Mouse (Mus musculus) embryonic facial prominence, embryonic 10.5 days (tissue): ENCODE data around the gene Rnase2a. TPM values are rescaled to one million over a fixed set of nuclear protein-coding genes. Genes with fewer than 3 reads are reported as not detected.
"Not testable (repeated sequence)": the region's sequence is repeated elsewhere in the genome, so short reads cannot be mapped to it uniquely, and the experiment has no call there.

Experiments
- DNase-seq: peaks from one replicate; pipeline ENCODE4 v3.0.0-alpha.2; 2017; ENCODE audit warnings: low spot score
- H3K27ac ChIP-seq: fragments of 300-500 bp; sonication (generic); replicated peaks from 2 replicates; pipeline ENCODE4 v1.5.1; 2016; ENCODE audit warnings: mild to moderate bottlenecking
- H3K27me3 ChIP-seq: fragments of 300-500 bp; sonication (generic); replicated peaks from 2 replicates; pipeline ENCODE4 v1.6.1; 2016; ENCODE audit warnings: low read depth, mild to moderate bottlenecking; ENCODE audit not compliant: poor library complexity, severe bottlenecking
- H3K36me3 ChIP-seq: fragments of 300-500 bp; sonication (generic); replicated peaks from 2 replicates; pipeline ENCODE4 v1.6.1; 2016; ENCODE audit warnings: mild to moderate bottlenecking, moderate library complexity
- H3K4me1 ChIP-seq: fragments of 300-500 bp; sonication (generic); 2 replicates; pipeline ENCODE4 v1.6.1; 2016
- H3K4me3 ChIP-seq: fragments of 300-500 bp; sonication (generic); 2 replicates; pipeline ENCODE4 v1.5.1; 2016; ENCODE audit warnings: mild to moderate bottlenecking, moderate library complexity
- H3K9me3 ChIP-seq: fragments of 300-500 bp; sonication (generic); 2 replicates; pipeline ENCODE4 v1.6.1; 2016; ENCODE audit warnings: mild to moderate bottlenecking
- WGBS: fragments of 180-500 bp; shearing (Covaris S2); methylation state at CpG from one replicate; pipeline ENCODE4 v1.1.7; 2016; 5-methylcytosine and 5-hydroxymethylcytosine counted together
- polyA plus RNA-seq: library from polyadenylated mRNA; unstranded; fragments of >200 nt; fragmentation: Nextera tagmentation; extraction: Ambion mirVana; gene quantifications from 2 replicates; pipeline ENCODE4 v1.2.1, GENCODE M21; 2016

Gene Rnase2a
- polyA plus RNA-seq, 1 experiment from 2014 or later = not detected

DNA sequence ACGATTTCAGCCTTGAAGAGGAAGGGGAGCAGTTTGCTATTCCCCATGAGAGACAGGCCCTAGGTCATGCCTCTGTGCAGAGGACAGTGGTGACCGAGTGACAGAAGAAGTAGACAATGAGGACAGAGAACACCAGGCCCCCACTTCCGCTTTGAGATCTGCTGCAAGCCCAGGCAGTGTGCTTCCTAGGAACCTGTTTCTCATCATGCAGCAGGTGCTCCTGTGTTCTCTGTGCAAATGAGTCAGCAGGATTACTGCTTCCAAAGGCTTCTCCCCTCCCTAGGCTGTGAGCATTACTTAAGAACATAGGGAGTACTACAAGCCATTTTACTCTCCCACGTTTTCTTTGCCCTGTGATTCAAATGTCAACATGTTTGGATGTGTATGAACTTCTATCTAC lies 26.3 kb downstream of the Rnase2a start:
- H3K4me3 ChIP-seq, H3K36me3 ChIP-seq, H3K9me3 ChIP-seq, DNase-seq, H3K27ac ChIP-seq, H3K4me1 ChIP-seq, H3K27me3 ChIP-seq: not testable (repeated sequence)
- WGBS = 71% methylated on average over 4 of the region's 4 CpGs

GRCm38 (mm10) chr14:51220075-51220474 lies 35.8 kb downstream of the Rnase2a start:
- not testable (repeated sequence) for H3K4me1 ChIP-seq, H3K9me3 ChIP-seq, H3K4me3 ChIP-seq, H3K27ac ChIP-seq, DNase-seq, H3K27me3 ChIP-seq, H3K36me3 ChIP-seq
- WGBS = 87% methylated on average over 3 of the region's 3 CpGs

Other genes starting within 250 kb of the Rnase2a start
- not detected in 2 replicates for gene Rnase10, start 248.4 kb downstream of the Rnase2a start, polyA plus RNA-seq
- gene Rnase9, start 214.2 kb downstream of the Rnase2a start, polyA plus RNA-seq = not detected in 2 replicates
- gene Rnase11, start 205.9 kb downstream of the Rnase2a start, polyA plus RNA-seq = not detected in 2 replicates
- not detected in 2 replicates for gene Rnase12, start 198.5 kb downstream of the Rnase2a start, polyA plus RNA-seq
- not detected in 2 replicates for gene Olfr750, start 181.7 kb downstream of the Rnase2a start, polyA plus RNA-seq
- 8.3 and 9.0 TPM in 2 replicates for gene Rnase4, start 165.0 kb downstream of the Rnase2a start, polyA plus RNA-seq
- gene Ang, start 165.0 kb downstream of the Rnase2a start, polyA plus RNA-seq = 2.3 and 3.5 TPM in 2 replicates
- 0.10 and 0.17 TPM in 2 replicates for gene Eddm3b, start 141.7 kb downstream of the Rnase2a start, polyA plus RNA-seq
- gene Rnase6, start 132.2 kb downstream of the Rnase2a start, polyA plus RNA-seq = not detected in 2 replicates
- 0.15 TPM in 1 of 2 replicates, not detected in the other for gene Rnase1, start 109.3 kb downstream of the Rnase2a start, polyA plus RNA-seq
- gene Rnase2b, start 93.9 kb downstream of the Rnase2a start, polyA plus RNA-seq = not detected in 2 replicates
- not detected in 2 replicates for gene Ang2, start 57.0 kb downstream of the Rnase2a start, polyA plus RNA-seq
- gene Ear14, start 52.7 kb downstream of the Rnase2a start, polyA plus RNA-seq = not detected in 2 replicates
- gene Gm7247, start 105.6 kb upstream of the Rnase2a start, polyA plus RNA-seq = not detected in 2 replicates
- gene Vmn2r88, start 154.7 kb upstream of the Rnase2a start, polyA plus RNA-seq = not detected in 2 replicates
- not detected in 2 replicates for gene Vmn2r89, start 195.7 kb upstream of the Rnase2a start, polyA plus RNA-seq